Mouse (Mus musculus): ENCODE results near the gene Stx4a.

Gene Stx4a

GRCm38 (mm10) chr7:127898179-127898956, 74.3 kb downstream of the Stx4a start:
- no peak for DNase-seq (ENCODE audit: low spot score)

Measured in retina, embryonic 14.5 days (tissue).